Mouse (Mus musculus): ENCODE measurements around the gene Magi3. TPM values are rescaled to one million over a fixed set of nuclear protein-coding genes. Genes with fewer than 3 reads are reported as not detected.

The Magi3 gene
- polyA plus RNA-seq, 1 experiment from 2014 or later, result 8.2 TPM

GRCm38 (mm10) chr3:104184270-104184669, 35.9 kb downstream of the Magi3 start:
- 67% methylated on average over 2 of the region's 2 CpGs for WGBS

GRCm38 (mm10) chr3:104183656-104184055, 36.5 kb downstream of the Magi3 start:
- Histone ChIP-seq H3K4me1 (no peaks in the 10 kb centered on the region), H3K27me3 (replicated peaks) (no peaks in the 10 kb centered on the region), H3K27ac (no peak overlapping the region), H3K4me3 (replicated peaks) (no peak overlapping the region), H3K9me3 (no peaks in the 10 kb centered on the region), H3K4me2 (no peak overlapping the region), H3K9ac (no peak overlapping the region), H3K36me3 (0 out of 2 replicates have a peak, but pooled peaks cover 2% of the 10 kb centered on the region)
- 73% methylated on average over 2 of the region's 2 CpGs for WGBS
- ATAC-seq (ENCODE audit: insufficient read depth, low FRiP score, low read depth), result no peak

More at GRCm38 (mm10) chr3:104184270-104184669, 35.9 kb downstream of the Magi3 start:
- Histone ChIP-seq H3K9me3 (no peaks in the 10 kb centered on the region), H3K9ac (no peak overlapping the region), H3K4me3 (replicated peaks) (no peak overlapping the region), H3K27me3 (replicated peaks) (no peaks in the 10 kb centered on the region), H3K27ac (no peak overlapping the region), H3K4me1 (no peaks in the 10 kb centered on the region), H3K4me2 (no peak overlapping the region), H3K36me3 (no peaks in the 10 kb centered on the region)
- no peak for ATAC-seq (ENCODE audit: insufficient read depth, low FRiP score, low read depth)

- Histone ChIP-seq H3K27me3 (replicated peaks) (no peaks in the 10 kb centered on the region), H3K27ac (no peak overlapping the region), H3K36me3 (0 out of 2 replicates have a peak, but pooled peaks cover 3% of the 10 kb centered on the region), H3K4me2 (no peak overlapping the region), H3K9me3 (no peaks in the 10 kb centered on the region), H3K9ac (no peak overlapping the region), H3K4me3 (replicated peaks) (no peak overlapping the region), H3K4me1 (no peaks in the 10 kb centered on the region)
- ATAC-seq (ENCODE audit: insufficient read depth, low FRiP score, low read depth), result no peak
These were observed 37.5 kb downstream of the Magi3 start for GRCm38 (mm10) chr3:104182711-104183110.

- Histone ChIP-seq H3K4me1 (no peaks in the 10 kb centered on the region), H3K9ac (no peak overlapping the region), H3K27me3 (replicated peaks) (no peaks in the 10 kb centered on the region), H3K36me3 (no peaks in the 10 kb centered on the region), H3K9me3 (no peaks in the 10 kb centered on the region), H3K4me3 (replicated peaks) (no peak overlapping the region), H3K27ac (no peak overlapping the region), H3K4me2 (no peak overlapping the region)
- ATAC-seq (ENCODE audit: insufficient read depth, low FRiP score, low read depth), result no peak
- WGBS, result 54% methylated on average over 3 of the region's 3 CpGs
These were observed 58.8 kb downstream of the Magi3 start for GRCm38 (mm10) chr3:104161347-104161746.

- no peak overlapping the region for H3K4me2 ChIP-seq
- WGBS, result 71% methylated on average over 6 of the region's 6 CpGs
- H3K27ac ChIP-seq, result peak overlapping the region; percentile 48; the same call in 1 of the 2 replicates
- H3K4me3 ChIP-seq (replicated peaks), result no peak overlapping the region
- no peaks in the 10 kb centered on the region for H3K27me3 ChIP-seq (replicated peaks)
- no peak for ATAC-seq (ENCODE audit: insufficient read depth, low FRiP score, low read depth)
- no peak overlapping the region for H3K9ac ChIP-seq
- H3K9me3 ChIP-seq, result no peaks in the 10 kb centered on the region
- H3K36me3 ChIP-seq, result no peaks in the 10 kb centered on the region
- no peaks in the 10 kb centered on the region for H3K4me1 ChIP-seq
These were observed 59.6 kb downstream of the Magi3 start for GRCm38 (mm10) chr3:104160603-104161002.

GRCm38 (mm10) chr3:104150146-104150545, 70.0 kb downstream of the Magi3 start:
- H3K9me3 ChIP-seq, result no peaks in the 10 kb centered on the region
- no peak overlapping the region for H3K4me3 ChIP-seq (replicated peaks)
- no peak overlapping the region for H3K27ac ChIP-seq
- no peak overlapping the region for H3K9ac ChIP-seq
- H3K36me3 ChIP-seq, result no peaks in the 10 kb centered on the region
- ATAC-seq (ENCODE audit: insufficient read depth, low FRiP score, low read depth), result no peak
- WGBS, result 59% methylated on average over 2 of the region's 2 CpGs
- no peaks in the 10 kb centered on the region for H3K27me3 ChIP-seq (replicated peaks)
- no peaks in the 10 kb centered on the region for H3K4me1 ChIP-seq
- H3K4me2 ChIP-seq, result no peak overlapping the region

- peak; percentile 89 for ATAC-seq (ENCODE audit: insufficient read depth, low FRiP score, low read depth)
- WGBS, result 12% methylated on average over 4 of the region's 4 CpGs
- H3K9ac ChIP-seq, result no peak overlapping the region
- no peak overlapping the region for H3K4me3 ChIP-seq (replicated peaks)
- H3K4me1 ChIP-seq, result no peaks in the 10 kb centered on the region
- no peak overlapping the region for H3K4me2 ChIP-seq
- H3K27ac ChIP-seq, result peak overlapping the region; percentile 52; the same call in 1 of the 2 replicates
- H3K27me3 ChIP-seq (replicated peaks), result no peaks in the 10 kb centered on the region
- no peaks in the 10 kb centered on the region for H3K36me3 ChIP-seq
- no peaks in the 10 kb centered on the region for H3K9me3 ChIP-seq
These were observed 77.8 kb downstream of the Magi3 start for GRCm38 (mm10) chr3:104142376-104142775.

GRCm38 (mm10) chr3:104138953-104139450, 81.2 kb downstream of the Magi3 start:
- Histone ChIP-seq H3K9ac (no peak overlapping the region), H3K4me1 (no peaks in the 10 kb centered on the region), H3K27me3 (replicated peaks) (no peaks in the 10 kb centered on the region), H3K9me3 (no peaks in the 10 kb centered on the region), H3K4me3 (replicated peaks) (no peak overlapping the region), H3K27ac (no peak overlapping the region), H3K36me3 (no peaks in the 10 kb centered on the region), H3K4me2 (no peak overlapping the region)
- no peak for ATAC-seq (ENCODE audit: insufficient read depth, low FRiP score, low read depth)
- 90% methylated on average over 4 of the region's 4 CpGs for WGBS

- Histone ChIP-seq H3K9me3 (no peaks in the 10 kb centered on the region), H3K9ac (no peak overlapping the region), H3K27me3 (replicated peaks) (no peaks in the 10 kb centered on the region), H3K4me2 (no peak overlapping the region), H3K36me3 (no peaks in the 10 kb centered on the region), H3K4me3 (replicated peaks) (no peak overlapping the region), H3K4me1 (no peaks in the 10 kb centered on the region), H3K27ac (no peak overlapping the region)
- WGBS, result 54% methylated on average over 1 of the region's 1 CpGs
- ATAC-seq (ENCODE audit: insufficient read depth, low FRiP score, low read depth), result no peak
These were observed 94.5 kb downstream of the Magi3 start for GRCm38 (mm10) chr3:104125628-104126027.

- H3K9ac ChIP-seq, result no peak overlapping the region
- ATAC-seq (ENCODE audit: insufficient read depth, low FRiP score, low read depth), result no peak
- WGBS, result 94% methylated on average over 1 of the region's 1 CpGs
- no peak overlapping the region for H3K4me3 ChIP-seq (replicated peaks)
- no peak overlapping the region for H3K4me2 ChIP-seq
- no peak overlapping the region for H3K27ac ChIP-seq
- no peaks in the 10 kb centered on the region for H3K4me1 ChIP-seq
- H3K36me3 ChIP-seq, result no peaks in the 10 kb centered on the region
- H3K27me3 ChIP-seq (replicated peaks), result no peaks in the 10 kb centered on the region
- no peaks in the 10 kb centered on the region for H3K9me3 ChIP-seq
These were observed 96.3 kb downstream of the Magi3 start for GRCm38 (mm10) chr3:104123846-104124245.

- Histone ChIP-seq H3K27ac (no peak overlapping the region), H3K27me3 (replicated peaks) (no peaks in the 10 kb centered on the region), H3K9ac (no peak overlapping the region), H3K9me3 (no peaks in the 10 kb centered on the region), H3K4me1 (no peaks in the 10 kb centered on the region), H3K4me2 (no peak overlapping the region), H3K36me3 (no peaks in the 10 kb centered on the region), H3K4me3 (replicated peaks) (no peak overlapping the region)
- ATAC-seq (ENCODE audit: insufficient read depth, low FRiP score, low read depth), result no peak
- 28% methylated on average over 3 of the region's 3 CpGs for WGBS
These were observed 110.7 kb downstream of the Magi3 start for GRCm38 (mm10) chr3:104109478-104109877.

- ATAC-seq (ENCODE audit: insufficient read depth, low FRiP score, low read depth), result no peak
- WGBS, result 69% methylated on average over 1 of the region's 1 CpGs
- no peaks in the 10 kb centered on the region for H3K27me3 ChIP-seq (replicated peaks)
- no peaks in the 10 kb centered on the region for H3K4me1 ChIP-seq
- no peaks in the 10 kb centered on the region for H3K9me3 ChIP-seq
- H3K9ac ChIP-seq, result no peak overlapping the region
- H3K36me3 ChIP-seq, result no peaks in the 10 kb centered on the region
- H3K4me3 ChIP-seq (replicated peaks), result no peak overlapping the region
- H3K4me2 ChIP-seq, result no peak overlapping the region
- no peak overlapping the region for H3K27ac ChIP-seq
These were observed 115.2 kb downstream of the Magi3 start for GRCm38 (mm10) chr3:104104942-104105341.

- Histone ChIP-seq H3K27ac (no peak overlapping the region), H3K9ac (no peak overlapping the region), H3K4me3 (replicated peaks) (no peak overlapping the region), H3K4me1 (no peaks in the 10 kb centered on the region), H3K27me3 (replicated peaks) (no peaks in the 10 kb centered on the region), H3K4me2 (no peak overlapping the region), H3K36me3 (no peaks in the 10 kb centered on the region), H3K9me3 (no peaks in the 10 kb centered on the region)
- no peak for ATAC-seq (ENCODE audit: insufficient read depth, low FRiP score, low read depth)
- WGBS, result 76% methylated on average over 3 of the region's 3 CpGs
These were observed 118.5 kb downstream of the Magi3 start for GRCm38 (mm10) chr3:104101721-104102120.
